Mouse (Mus musculus): ENCODE measurements around the gene Lin52.

DNA sequence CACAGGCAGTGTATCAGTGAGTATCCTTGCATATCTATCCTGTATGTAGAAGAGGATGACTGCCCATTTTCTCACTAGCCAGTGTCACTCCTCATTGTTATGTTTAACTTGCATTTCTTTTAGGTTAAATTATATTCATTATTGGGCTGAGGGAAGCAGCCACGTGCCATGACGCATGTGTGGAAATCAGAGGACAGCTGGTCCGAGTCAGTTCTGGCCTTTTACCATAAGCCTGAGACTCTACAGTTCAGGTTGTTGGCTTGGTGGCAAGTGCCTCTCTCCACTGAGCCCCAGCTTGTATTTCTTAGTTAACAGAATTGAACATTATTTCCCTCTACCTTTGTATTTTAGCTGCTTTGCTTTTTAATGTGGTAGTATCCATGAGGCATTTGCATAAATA, 5.7 kb downstream of the Lin52 start:
- no peak for TF ChIP-seq CTCF (IDR thresholded peaks at IDR 0.05; ENCODE audit: low read depth)
- no peak for TF ChIP-seq EP300 (optimal IDR thresholded peaks at IDR 0.05)
